Mouse (Mus musculus) small intestine, adult 2 months (tissue): ENCODE data around the gene Acad11.

Experiments
- CTCF ChIP-seq: fragments of 200-500 bp; IDR thresholded peaks from 2 replicates; pipeline ENCODE4 v1.5.1; 2012; ENCODE audit warnings: low read depth, mild to moderate bottlenecking, control low read depth, inconsistent platforms, low read length, moderate library complexity, mixed read lengths; ENCODE audit not compliant: insufficient replicate concordance, insufficient read length; ENCODE audit errors: extremely low read depth
- POLR2A ChIP-seq: fragments of 200-500 bp; IDR thresholded peaks from 2 replicates; pipeline ENCODE4 v1.6.1; 2012; ENCODE audit warnings: low read depth, mild to moderate bottlenecking, control low read depth, inconsistent platforms, low read length, moderate library complexity

GRCm38 (mm10) chr9:104043676-104044075 is 19.5 kb upstream of the Acad11 start:
- TF ChIP-seq POLR2A (no peak), CTCF (no peak)
